Mouse (Mus musculus): ENCODE data around the gene Cdc16.
"Not testable (repeated sequence)": the region's sequence is repeated elsewhere in the genome, so short reads cannot be mapped to it uniquely, and the experiment has no call there.

Cdc16 gene

GRCm38 (mm10) chr8:13756982-13757804 is at the start of gene Cdc16:
Gene Cdc16, plus strand, starts transcription at chr8:13757676.
- DNase-seq (ENCODE audit: low spot score in 2 of 2): peak; percentile 77 to 92

DNA sequence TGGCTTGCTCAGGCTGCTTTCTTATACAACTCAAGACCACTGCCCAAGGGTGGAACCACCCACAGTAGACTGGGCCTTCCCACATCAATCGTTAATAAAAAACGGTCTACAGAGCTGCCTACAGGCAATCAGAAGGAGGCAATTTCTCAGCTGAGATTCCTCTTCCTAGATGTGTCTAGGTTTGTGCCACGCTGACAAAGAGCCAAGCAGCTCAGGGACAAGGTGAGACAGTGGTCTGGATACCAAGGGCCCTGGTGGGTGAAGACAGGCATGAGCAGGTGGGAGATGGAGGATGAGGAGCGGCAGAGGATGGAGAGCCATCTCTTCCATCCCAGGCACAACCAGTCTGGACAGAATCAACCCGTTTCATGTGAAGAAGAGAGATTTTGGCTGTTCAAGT is 49.0 kb upstream of the Cdc16 start:
- DNase-seq (ENCODE audit: low spot score in 2 of 2): no peak

GRCm38 (mm10) chr8:13718980-13719379 is 38.5 kb upstream of the Cdc16 start:
- DNase-seq (ENCODE audit: low spot score in 2 of 2): no peak

DNA sequence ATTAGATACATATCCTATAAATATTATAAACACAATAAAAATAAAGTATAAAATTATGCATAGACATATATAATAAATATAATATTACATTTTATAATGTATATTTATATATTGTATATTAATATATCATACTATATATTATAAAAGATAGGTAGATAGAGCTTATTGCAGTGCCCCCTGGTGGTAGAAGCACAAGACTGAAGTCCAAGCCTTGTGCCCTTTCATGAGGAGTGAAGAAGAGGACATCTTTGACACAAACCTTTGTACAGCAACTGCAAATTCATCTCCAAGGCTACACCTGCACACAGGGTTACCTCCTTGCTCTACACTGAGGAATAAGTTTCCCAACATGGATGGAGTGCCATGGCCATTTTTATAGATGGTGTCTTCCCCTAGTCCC is 31.8 kb upstream of the Cdc16 start:
- DNase-seq (ENCODE audit: low spot score in 2 of 2): peak in 1 of 2 experiments; percentile 69

DNA sequence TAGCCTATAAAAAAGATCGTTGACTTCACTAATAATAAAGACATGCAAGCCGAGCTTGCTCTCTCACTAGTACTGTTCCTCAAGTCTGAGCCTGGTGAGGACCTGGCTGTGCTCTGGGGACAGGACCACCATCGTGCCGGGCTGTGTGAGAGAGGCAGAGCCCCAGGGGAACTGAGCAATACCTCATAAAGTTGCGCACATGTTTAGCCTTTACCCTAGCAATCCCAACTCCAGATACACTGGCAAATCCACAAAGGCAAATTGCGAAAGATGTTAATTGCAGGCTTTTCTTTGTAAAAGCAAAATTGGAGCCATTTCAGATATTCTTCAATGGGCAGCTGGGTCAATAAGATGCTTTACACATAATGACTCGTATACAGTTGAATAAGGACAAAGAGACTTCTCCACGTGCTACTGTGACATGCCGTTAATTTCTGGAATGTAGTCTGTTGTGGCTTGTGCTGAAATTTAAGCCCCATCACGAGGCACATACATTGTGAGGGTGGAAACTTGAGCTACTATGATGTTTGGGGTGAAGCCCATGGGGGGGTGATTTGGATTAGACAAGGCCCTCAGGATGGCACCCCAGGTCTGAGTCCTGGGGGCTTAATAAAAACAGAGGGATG is 29.9 kb upstream of the Cdc16 start:
- DNase-seq (ENCODE audit: low spot score in 2 of 2): no peak

- DNase-seq (ENCODE audit: low spot score in 2 of 2): peak; percentile 58 to 61
Measured at GRCm38 (mm10) chr8:13740323-13740770, 17.1 kb upstream of the Cdc16 start.

DNA sequence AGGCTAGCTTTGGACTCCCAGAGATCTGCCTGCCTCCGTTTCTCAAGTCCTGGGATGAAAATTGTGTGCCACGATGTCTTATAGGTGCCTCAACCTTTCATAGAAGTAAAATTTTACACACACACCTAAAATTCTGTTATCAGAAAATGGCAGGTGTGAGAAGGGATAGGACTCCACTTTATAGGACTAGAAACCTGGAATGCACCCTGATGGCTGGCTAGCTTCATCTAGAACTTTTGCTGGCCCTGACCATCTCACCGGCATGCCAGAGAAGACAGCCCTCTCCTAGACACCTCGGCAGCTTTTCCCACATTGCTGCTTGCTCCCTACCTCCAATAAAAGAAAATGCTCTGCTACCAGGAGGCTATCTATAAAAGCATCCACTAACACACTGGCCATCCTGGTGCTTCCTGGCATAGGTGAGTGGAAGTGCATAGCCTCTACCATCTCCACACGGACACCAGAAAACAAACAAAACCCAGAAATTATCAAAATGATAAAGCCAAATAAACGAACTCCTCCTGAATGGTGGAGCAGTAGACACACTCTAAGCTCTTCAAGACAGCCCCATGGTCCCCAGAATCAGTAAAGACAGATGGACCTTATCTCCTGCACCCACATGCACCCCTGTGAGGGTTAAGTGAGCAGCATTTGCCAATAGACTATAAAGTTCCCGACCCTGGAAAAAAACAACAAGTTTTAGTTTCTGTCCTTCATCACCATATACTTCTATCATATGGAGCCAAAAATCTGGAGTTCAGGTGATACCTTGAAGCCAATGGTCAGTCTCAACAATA is 16.5 kb upstream of the Cdc16 start:
- no peak for DNase-seq (ENCODE audit: low spot score in 2 of 2)

GRCm38 (mm10) chr8:13746212-13746611 is 11.3 kb upstream of the Cdc16 start:
- not testable (repeated sequence) for DNase-seq (ENCODE audit: low spot score in 2 of 2)

- no peak for DNase-seq (ENCODE audit: low spot score in 2 of 2)
Measured at GRCm38 (mm10) chr8:13747626-13748025, 9.8 kb upstream of the Cdc16 start.

DNA sequence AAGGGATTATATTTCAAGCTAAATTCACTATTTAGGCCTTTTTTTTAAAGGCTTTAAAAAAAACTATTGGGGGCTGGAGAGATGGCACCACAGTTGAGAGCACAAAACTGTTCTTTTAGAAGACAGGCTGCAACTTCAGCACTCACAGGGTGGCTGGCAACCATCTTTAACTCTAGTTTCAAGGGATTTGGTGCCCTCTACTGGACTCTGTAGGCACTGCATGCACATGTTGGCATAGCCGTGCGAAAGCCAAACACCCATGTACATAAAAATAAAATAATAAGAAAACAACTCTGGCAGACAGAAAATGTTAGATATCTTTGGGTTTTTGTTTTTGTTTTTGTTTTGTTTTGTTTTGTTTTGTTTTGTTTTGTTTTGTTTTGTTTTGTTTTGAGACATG is 3.8 kb upstream of the Cdc16 start:
- peak; percentile 70 to 88 for DNase-seq (ENCODE audit: low spot score in 2 of 2)

DNA sequence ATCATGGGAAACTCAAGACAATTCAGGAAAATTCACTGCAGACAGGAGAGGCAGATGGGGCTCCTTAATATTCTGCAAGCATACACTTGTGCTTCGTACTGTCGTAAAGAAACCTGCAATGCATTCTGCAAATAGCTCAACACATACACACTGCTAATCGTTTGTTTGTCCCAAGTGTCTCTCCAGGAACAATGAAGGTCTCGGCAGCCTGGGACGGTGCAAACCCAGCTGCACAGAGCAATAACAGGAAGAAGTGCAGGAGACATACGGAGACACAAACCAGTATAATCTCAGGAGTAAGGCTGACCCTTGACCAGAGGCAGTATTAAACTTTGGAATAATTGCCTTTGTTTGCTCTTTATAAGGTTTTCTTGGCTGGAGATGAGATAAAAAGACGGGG is 996 bp upstream of the Cdc16 start:
- DNase-seq (ENCODE audit: low spot score in 2 of 2): no peak

- DNase-seq (ENCODE audit: low spot score in 2 of 2): peak; percentile 33 to 65
Measured at GRCm38 (mm10) chr8:13757805-13758727, 590 bp downstream of the Cdc16 start.

- no peak for DNase-seq (ENCODE audit: low spot score in 2 of 2)
Measured at GRCm38 (mm10) chr8:13769206-13769605, 11.7 kb downstream of the Cdc16 start.

GRCm38 (mm10) chr8:13780536-13780935 is 23.1 kb downstream of the Cdc16 start:
- DNase-seq (ENCODE audit: low spot score in 2 of 2): no peak

GRCm38 (mm10) chr8:13785250-13785763 is 27.8 kb downstream of the Cdc16 start, which contains the start of gene Upf3a:
Gene Upf3a, plus strand, starts transcription at chr8:13785615.
- DNase-seq (ENCODE audit: low spot score in 2 of 2): peak; percentile 89

- DNase-seq (ENCODE audit: low spot score in 2 of 2): peak; percentile 93 to 99
Measured at GRCm38 (mm10) chr8:13785764-13786299, 28.4 kb downstream of the Cdc16 start.

DNA sequence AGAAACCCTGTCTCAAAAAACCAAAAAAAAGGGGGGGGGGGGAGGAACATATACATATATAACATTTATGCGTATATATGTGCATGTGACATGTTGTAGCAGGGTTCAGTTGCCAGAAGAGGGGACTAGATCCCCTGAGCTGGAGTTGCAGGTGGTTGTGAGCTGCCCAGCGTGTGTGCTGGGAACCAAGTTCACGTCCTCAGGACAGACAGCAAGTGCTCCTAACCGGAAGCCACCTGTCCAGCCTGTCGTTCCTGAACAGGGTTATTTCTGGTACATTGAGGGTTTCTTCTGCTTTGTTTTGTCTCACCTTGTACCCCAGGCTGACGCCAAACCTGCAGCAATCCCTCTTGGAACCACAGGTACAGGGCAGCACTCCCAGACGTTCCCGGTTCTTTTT is 32.1 kb downstream of the Cdc16 start:
- no peak for DNase-seq (ENCODE audit: low spot score in 2 of 2)

GRCm38 (mm10) chr8:13793097-13793745 is 35.7 kb downstream of the Cdc16 start:
- no peak for DNase-seq (ENCODE audit: low spot score in 2 of 2)

DNA sequence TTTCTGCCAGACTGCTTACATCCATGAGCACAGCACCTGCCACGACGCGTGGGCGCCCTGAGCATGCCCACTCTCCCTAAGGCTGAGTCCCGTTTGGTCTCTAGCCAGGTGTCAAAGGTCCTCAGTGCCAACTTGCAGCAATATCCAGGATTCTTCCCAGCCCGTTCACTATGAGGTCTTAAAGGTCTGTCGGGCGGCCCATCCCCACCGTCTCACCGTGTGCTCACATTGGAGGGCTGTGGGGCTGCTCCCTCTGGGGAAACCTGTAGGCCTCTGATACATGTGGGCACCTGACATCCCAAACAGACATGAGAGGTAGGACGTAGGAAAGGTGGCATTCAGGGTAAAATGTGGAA is 36.2 kb downstream of the Cdc16 start:
- no peak for DNase-seq (ENCODE audit: low spot score in 2 of 2)

DNA sequence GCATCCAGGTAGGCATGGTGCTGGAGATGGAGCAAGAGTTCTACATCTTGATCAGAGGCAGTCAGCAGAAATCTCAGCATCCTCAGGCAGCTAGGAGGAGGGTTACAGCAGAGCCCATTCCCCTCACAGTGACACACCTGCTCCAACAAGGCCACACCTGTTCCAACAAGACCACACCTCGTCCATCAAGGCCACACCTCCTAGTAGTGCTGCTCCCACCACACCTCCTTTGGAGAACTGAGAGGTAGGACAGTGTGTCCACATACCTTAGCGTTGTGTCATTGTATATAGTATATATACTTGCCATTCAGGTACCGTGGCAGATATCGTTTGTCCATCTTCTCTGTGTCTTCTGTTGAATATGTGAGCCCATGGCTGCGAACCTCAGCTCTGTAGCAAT is 40.2 kb downstream of the Cdc16 start:
- DNase-seq (ENCODE audit: low spot score in 2 of 2): no peak

Measured in thymus, postnatal 10 days (tissue).